Mouse (Mus musculus) forelimb bud, embryonic 11.5 days (tissue): Measurements from ENCODE around the gene Snx33.
"Not testable (repeated sequence)": the region's sequence is repeated elsewhere in the genome, so short reads cannot be mapped to it uniquely, and the experiment has no call there.

Experiments used
- DNase-seq: peaks from one replicate; pipeline ENCODE4 v3.0.0-alpha.2; 2012; ENCODE audit warnings: low read depth, low spot score

The Snx33 gene

DNA sequence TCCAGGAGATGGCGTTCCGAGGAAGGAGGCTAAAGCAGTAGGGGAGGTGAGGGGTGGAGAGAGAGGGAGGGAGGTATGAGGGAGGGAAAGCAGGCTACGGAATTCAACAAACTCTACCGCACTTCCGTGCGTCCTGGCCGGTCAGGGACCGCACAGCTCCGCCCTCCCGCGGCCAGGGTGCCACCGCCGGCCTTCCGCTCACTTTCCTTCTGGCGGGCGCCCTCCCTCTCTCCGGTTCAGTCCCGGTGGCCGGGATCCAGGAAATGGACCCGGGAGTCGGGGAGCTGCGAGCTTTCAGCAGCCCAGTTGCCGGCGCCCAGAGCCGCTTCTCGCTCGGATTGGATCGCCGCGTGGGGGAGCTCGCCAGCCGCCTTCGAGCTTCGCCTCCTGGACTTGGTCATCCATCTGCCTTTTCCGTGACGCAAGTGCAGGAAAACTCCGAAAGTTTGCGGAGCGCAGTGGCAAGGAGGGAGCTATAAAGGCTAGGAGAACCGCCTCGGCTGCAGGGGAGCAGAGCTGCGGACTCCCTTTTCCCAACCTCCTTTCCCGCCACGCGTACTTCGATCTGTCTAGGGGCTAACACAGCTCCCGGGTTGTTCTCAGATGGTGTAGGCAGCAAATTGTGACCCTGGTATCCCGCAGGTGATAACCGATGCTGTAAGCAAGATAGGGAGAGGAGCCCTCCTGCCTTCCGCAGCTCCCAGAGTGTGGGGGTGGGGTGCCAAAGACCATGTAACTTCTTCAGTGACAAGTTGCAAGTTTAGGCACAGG lies at the start of gene Snx33:
Gene Snx33 (minus strand): TSS at position 331 of the 771 bp plus-strand sequence.
- peak; percentile 91 for DNase-seq

GRCm38 (mm10) chr9:56975199-56975598 lies 47.0 kb upstream of the Snx33 start:
- no peak for DNase-seq

DNA sequence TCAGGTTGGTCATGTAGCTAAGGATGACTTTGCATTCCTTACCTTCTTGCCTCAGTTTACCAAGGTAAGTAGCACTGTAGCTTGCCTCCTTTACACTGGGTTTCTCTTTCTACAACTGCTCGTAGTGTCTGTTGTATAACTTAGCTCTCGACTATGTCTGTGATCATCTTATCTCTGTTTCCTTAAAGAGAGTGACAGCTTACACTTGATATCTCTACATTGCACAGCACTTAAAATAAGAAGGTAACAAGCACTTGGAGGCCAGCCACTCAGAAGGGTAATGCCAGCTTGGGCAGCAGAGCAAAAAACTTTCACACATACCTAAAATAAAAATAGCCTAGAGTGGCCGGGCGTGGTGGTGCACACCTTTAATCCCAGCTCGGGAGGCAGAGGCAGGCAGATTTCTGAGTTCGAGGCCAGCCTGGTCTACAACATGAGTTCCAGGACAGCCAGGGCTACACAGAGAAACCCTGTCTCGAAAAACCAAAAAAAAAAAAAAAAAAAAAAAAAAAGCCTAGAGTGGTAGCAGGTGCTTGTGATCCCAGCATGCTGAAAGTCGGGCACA lies 45.9 kb upstream of the Snx33 start:
- DNase-seq = no peak

DNA sequence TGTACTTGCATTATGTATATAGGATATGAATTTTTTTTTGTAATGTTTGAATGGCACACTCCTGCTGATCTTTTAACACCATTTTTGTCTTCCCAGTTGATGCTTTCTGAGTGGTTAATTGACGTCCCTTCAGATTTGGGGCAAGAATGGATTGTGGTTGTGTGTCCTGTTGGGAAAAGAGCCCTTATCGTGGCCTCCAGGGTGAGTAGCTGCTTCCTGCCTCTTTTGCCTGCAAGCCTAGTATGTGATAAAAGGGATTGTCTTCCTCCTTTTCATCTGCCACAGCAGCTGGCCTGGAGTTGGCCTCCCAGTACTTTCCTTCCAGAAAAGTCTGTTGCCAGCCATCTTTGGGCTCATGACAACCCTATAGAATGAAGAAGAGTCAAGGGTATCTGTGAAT lies 42.0 kb upstream of the Snx33 start:
- no peak for DNase-seq

- DNase-seq = no peak
Observed at GRCm38 (mm10) chr9:56961591-56961990, 33.4 kb upstream of the Snx33 start.

DNA sequence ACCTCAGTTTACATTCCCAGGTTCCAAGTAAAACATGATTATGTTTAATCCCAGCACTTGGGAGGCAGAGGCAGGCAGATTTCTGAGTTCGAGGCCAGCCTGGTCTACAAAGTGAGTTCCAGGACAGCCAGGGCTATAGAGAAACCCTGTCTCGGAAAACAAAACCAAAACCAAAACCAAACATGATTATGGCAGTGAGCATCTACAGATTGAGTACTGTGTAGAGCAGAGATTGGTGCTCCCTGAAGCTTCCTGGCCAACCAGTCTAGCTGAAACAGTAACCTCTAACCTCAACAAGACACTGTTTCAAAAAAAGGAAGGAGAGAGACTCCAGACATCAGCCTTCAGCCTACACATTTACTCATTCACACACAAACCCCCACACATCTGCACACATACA lies 30.5 kb upstream of the Snx33 start:
- no peak for DNase-seq

- DNase-seq = peak; percentile 27
Observed at GRCm38 (mm10) chr9:56956966-56957675, 28.9 kb upstream of the Snx33 start.

GRCm38 (mm10) chr9:56953562-56953961 lies 25.4 kb upstream of the Snx33 start:
- no peak for DNase-seq

- DNase-seq = peak; percentile 98
Observed at GRCm38 (mm10) chr9:56950414-56951400, 22.5 kb upstream of the Snx33 start, which contains the start of gene Snupn. TSS of gene Snupn (plus strand) at chr9:56950878.

DNA sequence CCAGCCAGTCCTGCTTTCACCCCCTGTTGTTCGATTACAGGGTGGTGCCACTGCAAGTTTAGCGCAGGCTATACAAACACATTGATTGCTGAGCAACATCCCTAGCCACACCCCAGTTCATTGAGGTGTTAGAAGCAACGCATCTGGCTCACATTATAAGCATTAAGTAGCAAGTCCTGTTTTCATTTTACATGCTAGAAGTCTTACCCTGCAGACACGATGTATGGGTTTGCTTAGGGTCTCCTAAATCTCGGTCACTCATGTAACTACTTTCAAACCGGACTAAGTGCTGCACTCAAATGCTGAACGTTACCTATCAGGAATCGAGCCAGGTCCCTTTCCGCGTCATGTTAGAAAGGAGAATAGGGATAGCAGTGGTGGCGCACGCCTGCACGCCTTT lies 21.6 kb upstream of the Snx33 start:
- peak; percentile 28 for DNase-seq

- DNase-seq = not testable (repeated sequence)
Observed at GRCm38 (mm10) chr9:56948699-56949098, 20.5 kb upstream of the Snx33 start.

- DNase-seq = peak; percentile 46
Observed at GRCm38 (mm10) chr9:56947481-56947880, 19.3 kb upstream of the Snx33 start.

DNA sequence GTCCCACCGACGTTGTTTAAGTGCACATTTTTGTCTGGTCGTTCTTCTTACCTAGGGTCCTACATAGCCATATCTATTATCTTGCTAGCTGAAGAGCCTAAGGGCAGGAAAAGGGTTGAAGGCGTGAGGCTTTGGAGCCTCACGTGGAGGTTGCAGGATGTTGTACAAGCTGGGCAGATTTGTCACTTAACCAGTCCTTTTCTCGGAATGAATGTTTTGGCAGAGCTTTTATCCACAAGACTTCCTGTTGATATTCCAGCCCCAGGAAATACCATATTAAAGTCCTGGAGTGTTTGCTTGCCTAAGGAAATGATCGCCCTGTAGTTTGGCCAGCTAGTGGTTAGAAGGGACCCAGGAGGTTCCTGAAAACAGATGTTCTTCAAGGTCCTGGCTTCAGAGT lies 10.2 kb upstream of the Snx33 start:
- no peak for DNase-seq

GRCm38 (mm10) chr9:56937223-56938160 lies 9.3 kb upstream of the Snx33 start, which contains the start of gene Imp3:
TSS of gene Imp3 (plus strand) at chr9:56937475.
- peak; percentile 95 for DNase-seq

GRCm38 (mm10) chr9:56936861-56937222 lies 8.7 kb upstream of the Snx33 start:
- no peak for DNase-seq

DNA sequence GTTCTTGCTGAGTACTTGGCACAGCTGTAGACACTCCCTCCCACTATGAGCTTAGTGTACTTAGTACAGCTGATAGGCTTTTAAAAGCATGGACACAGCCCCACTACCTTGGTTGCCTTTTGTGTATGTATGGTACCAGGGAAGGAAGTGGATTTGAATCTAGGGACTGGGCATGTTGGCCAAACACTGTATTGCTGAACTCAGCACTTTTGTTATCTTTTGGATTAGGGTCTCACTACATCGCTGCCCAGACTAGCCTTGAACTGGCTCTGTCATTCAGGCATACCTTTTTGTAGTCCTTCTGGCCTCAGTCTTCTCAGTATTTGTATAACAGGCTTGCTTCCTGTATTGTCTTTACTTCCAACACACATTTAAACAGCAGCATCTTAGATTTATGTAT lies 2.4 kb upstream of the Snx33 start:
- no peak for DNase-seq

- no peak for DNase-seq
Observed at GRCm38 (mm10) chr9:56929496-56929895, 1.3 kb upstream of the Snx33 start.

DNA sequence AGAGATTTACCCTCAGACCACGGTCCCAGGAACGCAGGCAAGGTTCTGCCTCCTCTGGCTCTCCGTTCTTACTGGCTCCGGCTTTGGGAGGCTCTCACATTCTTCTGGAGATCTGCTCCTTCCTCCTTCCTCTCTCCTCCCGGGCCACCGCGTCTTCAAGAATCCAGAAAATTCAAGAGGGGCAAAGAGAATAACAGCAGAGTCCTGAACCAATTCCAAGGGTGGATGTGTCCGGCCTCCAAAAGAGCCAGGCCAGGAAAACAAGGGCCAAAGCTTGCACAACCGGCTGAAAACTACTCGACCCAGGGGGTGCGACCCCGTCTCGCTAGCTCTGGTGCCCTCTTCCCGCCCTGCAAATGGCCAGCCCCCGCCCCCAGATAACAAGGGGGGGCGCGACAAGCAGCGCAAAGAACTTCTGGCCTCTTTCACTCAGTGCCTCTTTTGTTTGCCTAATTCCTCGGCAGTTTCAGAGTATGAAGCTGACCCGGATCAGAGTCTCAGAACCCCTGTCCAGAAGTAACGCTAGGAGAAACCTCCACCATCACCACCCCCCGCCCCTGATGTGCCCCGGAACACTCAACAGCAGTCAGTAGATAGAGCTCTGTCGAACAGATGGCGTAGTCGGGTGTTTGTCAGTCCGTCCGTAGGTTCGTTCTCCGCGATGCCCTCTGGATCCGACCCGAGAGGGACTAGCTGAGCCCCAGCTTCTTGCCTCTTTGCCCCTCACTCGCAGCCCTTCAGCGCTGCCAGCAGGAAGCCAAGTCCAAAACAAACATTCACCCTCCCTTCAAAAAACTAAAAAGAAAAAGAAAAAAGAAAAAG lies 769 bp downstream of the Snx33 start:
- no peak for DNase-seq

- no peak for DNase-seq
Observed at GRCm38 (mm10) chr9:56926387-56926786, 1.8 kb downstream of the Snx33 start.

GRCm38 (mm10) chr9:56926025-56926360 lies 2.2 kb downstream of the Snx33 start:
- DNase-seq = no peak
